Mouse (Mus musculus): ENCODE measurements at regions not wholly inside any gene's neighbourhood (a gene's known extent, or its start where the extent isn't known, plus 50 kb on each side); places are given as distances from the start of the nearest gene placed in this dataset.
A peak's percentile ranks its signal among the peaks of the same experiment; 100 is the strongest.

- ATAC-seq (ENCODE audit: poor library complexity, severe bottlenecking): no peak
Observed at GRCm38 (mm10) chr13:28709966-28710365, 243.5 kb downstream of the Sox4 start.

GRCm38 (mm10) chr13:28701309-28701708 is 252.2 kb downstream of the Sox4 start:
- no peak for ATAC-seq (ENCODE audit: poor library complexity, severe bottlenecking)

GRCm38 (mm10) chr13:28700081-28700480 is 253.4 kb downstream of the Sox4 start:
- no peak for ATAC-seq (ENCODE audit: poor library complexity, severe bottlenecking)

GRCm38 (mm10) chr13:28699490-28700032 is 254.0 kb downstream of the Sox4 start:
- no peak for ATAC-seq (ENCODE audit: poor library complexity, severe bottlenecking)

GRCm38 (mm10) chr13:28697796-28698678 is 255.5 kb downstream of the Sox4 start:
- no peak for ATAC-seq (ENCODE audit: poor library complexity, severe bottlenecking)

GRCm38 (mm10) chr13:28693078-28693477 is 260.4 kb downstream of the Sox4 start:
- ATAC-seq (ENCODE audit: poor library complexity, severe bottlenecking): no peak

GRCm38 (mm10) chr13:28692587-28692986 is 260.9 kb downstream of the Sox4 start:
- ATAC-seq (ENCODE audit: poor library complexity, severe bottlenecking): no peak

GRCm38 (mm10) chr13:28690511-28691160 is 262.9 kb downstream of the Sox4 start:
- ATAC-seq (ENCODE audit: poor library complexity, severe bottlenecking): no peak

- ATAC-seq (ENCODE audit: poor library complexity, severe bottlenecking): peak; percentile 70
Observed at GRCm38 (mm10) chr13:28687838-28688237, 265.7 kb downstream of the Sox4 start.

GRCm38 (mm10) chr13:28684311-28684710 is 269.2 kb downstream of the Sox4 start:
- ATAC-seq (ENCODE audit: poor library complexity, severe bottlenecking): no peak

- no peak for ATAC-seq (ENCODE audit: poor library complexity, severe bottlenecking)
Observed at GRCm38 (mm10) chr13:28680266-28680665, 273.2 kb downstream of the Sox4 start.

- ATAC-seq (ENCODE audit: poor library complexity, severe bottlenecking): no peak
Observed at GRCm38 (mm10) chr13:28673622-28674021, 279.9 kb downstream of the Sox4 start.

- ATAC-seq (ENCODE audit: poor library complexity, severe bottlenecking): no peak
Observed at GRCm38 (mm10) chr13:28671543-28671942, 282.0 kb downstream of the Sox4 start.

GRCm38 (mm10) chr13:28669832-28670585 is 283.5 kb downstream of the Sox4 start:
- no peak for ATAC-seq (ENCODE audit: poor library complexity, severe bottlenecking)

- no peak for ATAC-seq (ENCODE audit: poor library complexity, severe bottlenecking)
Observed at GRCm38 (mm10) chr13:28666832-28667231, 286.7 kb downstream of the Sox4 start.

- no peak for ATAC-seq (ENCODE audit: poor library complexity, severe bottlenecking)
Observed at GRCm38 (mm10) chr13:28665150-28665549, 288.4 kb downstream of the Sox4 start.

- no peak for ATAC-seq (ENCODE audit: poor library complexity, severe bottlenecking)
Observed at GRCm38 (mm10) chr13:28664698-28665097, 288.8 kb downstream of the Sox4 start.

- ATAC-seq (ENCODE audit: poor library complexity, severe bottlenecking): no peak
Observed at GRCm38 (mm10) chr13:28663950-28664681, 289.4 kb downstream of the Sox4 start.

GRCm38 (mm10) chr13:28663459-28663858 is 290.1 kb downstream of the Sox4 start:
- no peak for ATAC-seq (ENCODE audit: poor library complexity, severe bottlenecking)

- no peak for ATAC-seq (ENCODE audit: poor library complexity, severe bottlenecking)
Observed at GRCm38 (mm10) chr13:28662316-28662752, 291.2 kb downstream of the Sox4 start.

Measured in megakaryocyte, adult 5-6 weeks (primary cell).